Mouse (Mus musculus) thymus, postnatal 0 days (tissue): Measurements from ENCODE around the gene Sel1l. TPM values are rescaled to one million over a fixed set of nuclear protein-coding genes. Genes with fewer than 3 reads are reported as not detected.
A peak's percentile ranks its signal among the peaks of the same experiment; 100 is the strongest.
"Not testable (repeated sequence)": the region's sequence is repeated elsewhere in the genome, so short reads cannot be mapped to it uniquely, and the experiment has no call there.

Experiments used
- DNase-seq: peaks from one replicate; pipeline ENCODE4 v3.0.0-alpha.2; 2015; ENCODE audit warnings: low spot score
- polyA plus RNA-seq: library from polyadenylated mRNA; unstranded; fragments of >200 nt; fragmentation: Nextera tagmentation; extraction: Ambion mirVana; gene quantifications from 2 replicates; pipeline ENCODE4 v1.2.1, GENCODE M21; 2015

The Sel1l gene
- polyA plus RNA-seq, 1 experiment from 2014 or later = 61.0 TPM

- DNase-seq = no peak
Observed at GRCm38 (mm10) chr12:91818726-91819125, 30.2 kb downstream of the Sel1l start.

DNA sequence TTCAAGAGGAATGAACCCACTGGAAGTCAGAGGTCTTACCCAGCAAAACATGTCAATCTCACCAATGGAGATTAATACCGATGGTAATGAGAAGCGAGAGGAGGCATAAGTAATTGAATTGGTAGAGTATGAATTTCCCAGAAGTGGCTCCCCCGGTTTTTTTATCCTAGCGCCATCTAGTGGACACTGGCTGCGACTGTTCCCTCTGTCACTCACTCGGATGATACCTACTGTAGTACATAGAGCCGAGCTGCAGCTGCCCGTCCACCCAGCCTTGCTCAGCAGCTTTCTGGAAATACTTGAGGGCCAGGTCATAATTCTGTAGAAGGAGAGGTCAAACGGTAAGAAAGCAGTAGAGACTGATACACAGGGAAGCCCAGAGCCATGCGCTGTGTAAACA lies 33.0 kb downstream of the Sel1l start:
- DNase-seq = peak; percentile 66

- DNase-seq = no peak
Observed at GRCm38 (mm10) chr12:91815552-91815951, 33.4 kb downstream of the Sel1l start.

- DNase-seq = no peak
Observed at GRCm38 (mm10) chr12:91808911-91809310, 40.0 kb downstream of the Sel1l start.

DNA sequence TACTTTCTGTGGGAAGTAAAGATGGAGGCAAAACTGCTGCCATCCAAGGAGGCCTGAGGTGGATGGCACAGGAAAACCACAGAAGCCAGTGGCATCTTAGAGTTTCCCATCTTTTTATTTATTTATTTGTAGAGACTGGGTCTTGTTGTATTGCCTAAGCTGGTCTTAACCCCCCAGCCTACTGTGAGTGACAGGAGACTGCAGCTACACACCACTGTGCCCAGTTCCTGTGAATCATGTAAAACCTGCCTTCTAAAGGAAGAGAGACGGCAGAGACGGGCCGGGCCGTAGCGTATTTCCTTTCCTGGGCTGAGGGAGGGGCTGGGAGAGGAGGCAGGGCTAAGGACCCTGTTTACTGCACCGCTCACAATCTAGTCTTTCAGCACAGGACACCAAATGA lies 41.2 kb downstream of the Sel1l start:
- no peak for DNase-seq

DNA sequence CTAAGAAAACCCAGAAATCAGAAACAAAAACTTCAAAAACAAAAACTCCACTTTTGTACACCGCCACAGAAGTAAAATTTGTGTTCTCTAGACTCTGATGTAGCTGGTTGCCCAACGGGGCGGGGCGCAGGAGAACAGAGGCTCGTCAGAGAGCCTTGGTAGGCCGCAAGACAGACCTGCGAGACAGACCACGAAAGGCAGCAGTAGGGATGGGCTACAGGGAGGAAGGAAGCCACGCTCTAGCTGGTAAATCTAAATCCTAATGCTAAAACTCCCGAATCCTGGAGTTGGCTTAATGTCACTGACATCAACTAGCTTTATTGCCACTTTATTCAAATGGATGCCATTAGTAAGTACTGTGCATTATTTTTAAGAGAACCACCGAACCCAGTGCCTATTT lies 41.9 kb downstream of the Sel1l start:
- DNase-seq = no peak

GRCm38 (mm10) chr12:91804262-91804661 lies 44.7 kb downstream of the Sel1l start:
- DNase-seq = no peak

DNA sequence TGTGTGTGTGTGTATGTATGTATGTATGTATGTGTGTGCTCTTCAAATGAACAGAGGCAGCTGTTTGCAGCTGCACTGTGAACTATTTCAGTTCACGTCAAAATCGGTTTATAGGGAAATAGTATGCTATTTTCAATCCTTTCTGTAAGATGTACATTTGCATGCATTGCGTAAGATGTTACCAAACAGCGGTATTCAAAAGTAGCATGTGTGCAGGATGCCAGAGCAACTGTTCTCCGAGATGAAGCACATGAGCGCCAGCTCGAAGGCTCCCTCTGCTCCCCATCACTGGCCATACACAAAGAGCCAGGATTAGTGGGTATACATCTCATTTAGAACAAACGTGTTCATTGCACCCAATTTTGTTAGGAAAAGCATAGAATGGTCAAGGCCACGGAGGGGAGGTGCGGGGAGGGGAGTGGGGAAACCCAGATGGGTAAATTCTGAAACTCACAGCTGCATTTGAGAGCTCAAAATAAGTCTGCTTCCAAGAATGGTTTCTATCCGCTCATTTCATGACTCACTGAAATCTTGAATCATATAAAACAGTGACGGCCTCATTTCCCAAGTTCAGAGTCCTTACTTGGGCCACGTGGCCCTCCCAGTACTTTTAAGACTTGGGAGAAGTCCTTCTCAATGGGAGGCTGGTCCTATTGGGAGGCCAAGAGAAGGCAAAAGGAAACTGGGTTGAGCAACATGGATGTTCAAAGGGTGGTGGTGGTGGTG lies 45.6 kb downstream of the Sel1l start:
- DNase-seq = no peak

DNA sequence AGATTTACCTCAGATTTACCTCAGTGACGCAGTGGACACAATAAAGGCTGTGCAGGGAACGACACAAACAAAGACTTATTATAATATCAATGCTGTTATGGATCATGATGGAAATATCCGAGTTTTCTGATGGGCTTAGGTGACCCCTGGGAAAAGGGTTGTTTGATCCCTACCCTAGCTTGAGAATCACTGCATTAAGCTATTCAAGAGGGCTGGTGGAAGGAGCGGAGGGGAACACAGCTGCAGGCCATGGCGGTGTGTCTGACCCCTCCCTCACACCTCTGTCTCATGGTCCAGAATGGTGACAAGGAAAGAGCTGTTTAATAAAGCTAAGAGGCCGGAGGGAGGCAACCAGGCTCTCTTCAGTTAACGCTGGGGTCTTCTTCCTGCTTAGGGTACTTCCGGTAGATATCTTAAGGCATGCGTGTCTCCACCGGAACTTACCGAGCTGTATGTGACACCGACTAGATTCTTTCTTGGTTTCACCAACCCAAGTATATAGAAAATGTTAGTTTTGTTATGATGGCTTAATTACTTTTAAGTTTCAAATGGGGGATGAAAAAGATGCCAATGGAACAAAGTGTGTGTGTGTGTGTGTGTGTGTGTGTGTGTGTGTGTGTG lies 46.3 kb downstream of the Sel1l start:
- DNase-seq = no peak

GRCm38 (mm10) chr12:91800861-91801385 lies 48.0 kb downstream of the Sel1l start:
- DNase-seq = no peak

- DNase-seq = no peak
Observed at GRCm38 (mm10) chr12:91799821-91800335, 49.1 kb downstream of the Sel1l start.

DNA sequence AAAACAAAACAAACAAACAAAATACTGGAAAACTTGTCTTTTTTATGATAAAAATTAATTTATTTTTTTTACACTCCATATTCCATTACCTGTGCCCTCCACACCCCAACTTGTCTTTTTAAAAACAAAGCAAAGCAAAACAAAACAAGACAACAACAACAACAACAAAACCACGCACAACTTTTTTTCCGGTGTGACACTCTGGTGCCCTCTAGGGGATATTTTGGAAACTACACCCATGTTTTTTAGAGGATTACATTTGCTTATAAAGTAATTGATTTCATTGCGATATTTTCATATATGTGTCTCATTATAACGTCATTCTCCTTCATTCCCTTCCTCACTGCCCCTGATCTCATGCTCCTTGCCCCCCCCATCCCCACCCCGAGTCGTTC lies 49.6 kb downstream of the Sel1l start:
- DNase-seq = peak; percentile 49

GRCm38 (mm10) chr12:91798720-91799378 lies 50.1 kb downstream of the Sel1l start:
- peak; percentile 35 for DNase-seq

DNA sequence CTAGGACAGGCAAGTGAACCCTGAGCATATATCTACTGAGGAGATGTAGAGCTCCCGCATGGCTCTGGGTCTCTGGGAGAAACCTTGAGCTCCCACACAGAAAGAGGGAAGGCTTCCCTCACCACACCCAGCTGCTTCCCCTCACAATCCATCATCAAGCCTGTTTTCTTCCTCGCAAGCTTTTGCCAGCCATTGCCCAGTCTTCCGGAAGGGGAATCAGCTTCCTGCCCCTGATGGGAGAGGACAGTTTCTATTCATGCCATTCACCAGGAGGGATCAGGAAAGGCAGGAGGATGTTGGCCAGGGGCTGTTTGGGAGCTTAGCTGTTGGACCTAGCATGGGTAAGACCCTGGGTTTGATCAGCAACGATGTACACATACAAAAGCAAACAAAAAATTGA lies 52.2 kb downstream of the Sel1l start:
- DNase-seq = no peak

GRCm38 (mm10) chr12:91793266-91793665 lies 55.7 kb downstream of the Sel1l start:
- no peak for DNase-seq

- no peak for DNase-seq
Observed at GRCm38 (mm10) chr12:91791822-91792221, 57.1 kb downstream of the Sel1l start.

DNA sequence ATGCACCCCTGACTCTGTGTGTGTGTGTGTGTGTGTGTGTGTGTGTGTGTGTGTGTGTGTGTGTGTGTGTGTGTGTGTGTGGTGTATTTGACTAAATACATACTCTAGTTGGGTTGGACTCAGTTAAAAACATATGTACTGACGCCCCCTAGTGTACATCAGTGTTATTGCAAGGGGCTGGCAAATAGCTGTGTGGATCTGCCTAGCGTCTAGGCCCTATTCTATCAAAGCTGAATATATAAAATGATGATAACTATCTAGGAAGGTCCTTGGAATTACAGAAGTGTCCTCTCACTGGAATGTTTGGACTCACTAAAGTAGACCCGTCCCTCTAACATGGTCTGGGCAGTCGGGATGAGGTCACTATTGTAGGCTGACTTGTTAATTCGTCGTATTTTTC lies 59.2 kb downstream of the Sel1l start:
- peak; percentile 76 for DNase-seq

- not testable (repeated sequence) for DNase-seq
Observed at GRCm38 (mm10) chr12:91788446-91788845, 60.5 kb downstream of the Sel1l start.

DNA sequence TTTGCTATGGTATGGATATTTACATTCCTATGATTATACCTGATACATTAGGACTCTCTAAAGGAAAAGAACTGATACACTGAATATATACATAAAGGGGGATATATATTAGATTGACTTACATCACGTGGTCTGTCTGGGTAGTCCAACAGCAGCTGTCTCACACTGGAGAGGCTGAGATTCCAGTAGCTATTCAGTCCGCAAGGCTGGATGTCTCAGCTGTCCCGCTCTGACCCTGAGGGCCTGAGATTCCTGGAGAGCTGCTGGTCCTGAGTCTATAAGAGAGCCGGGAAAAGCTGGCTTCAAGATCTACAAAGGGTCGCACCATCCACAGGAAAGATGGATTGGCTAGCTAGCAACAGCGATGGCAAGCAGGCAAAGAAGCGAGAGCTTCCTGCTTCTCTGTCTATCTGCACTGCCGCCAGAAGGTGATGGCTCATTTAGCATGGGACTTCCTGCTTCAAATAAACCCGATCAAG lies 61.0 kb downstream of the Sel1l start, which contains the start of gene Ston2:
Gene Ston2, minus strand, starts transcription at position 429 of the 479 bp plus-strand sequence.
- no peak for DNase-seq

DNA sequence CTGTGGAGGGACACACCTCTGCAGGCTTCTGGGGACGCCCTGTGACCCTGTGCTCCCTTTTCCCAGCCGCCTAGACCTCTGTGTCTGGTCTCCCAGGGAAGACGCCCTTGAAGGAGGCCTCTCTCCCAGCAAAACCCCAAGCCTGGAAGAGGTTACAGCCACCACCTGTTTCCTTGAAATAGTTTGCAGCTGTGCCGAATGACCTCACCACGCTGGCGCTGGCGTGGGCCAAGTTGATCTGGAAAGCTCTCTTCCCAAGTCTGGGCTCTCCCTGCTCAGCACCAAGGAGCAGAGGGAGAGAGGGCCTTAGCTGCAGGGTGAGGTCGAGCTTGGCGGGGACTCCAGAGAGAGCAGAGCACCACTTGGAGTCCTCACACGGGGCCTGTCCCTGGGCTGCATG lies 62.6 kb downstream of the Sel1l start:
- DNase-seq = no peak

- DNase-seq = no peak
Observed at GRCm38 (mm10) chr12:91781432-91781831, 67.5 kb downstream of the Sel1l start.

GRCm38 (mm10) chr12:91780531-91780930 lies 68.4 kb downstream of the Sel1l start:
- no peak for DNase-seq
